Mouse (Mus musculus) MEL (cell line): Measurements from ENCODE around the gene Ndufb10.

Experiments
- CHD1 ChIP-seq: IDR thresholded peaks from 2 replicates; pipeline ENCODE4 v1.6.1; 2012; ENCODE audit warnings: low read depth, mild to moderate bottlenecking, inconsistent platforms, low read length, improper control_type of control experiment
- CTCF ChIP-seq, 3 experiments: IDR thresholded peaks in 2 of 3; conservative IDR thresholded peaks in 1 of 3; 2 replicates each; pipeline ENCODE4 v1.5.1; 2011 to 2012; ENCODE audit warnings: low read length in 3 of 3, low read depth in 2 of 3, mild to moderate bottlenecking in 2 of 3, improper control_type of control experiment in 1 of 3, inconsistent platforms in 1 of 3, mixed read lengths in 1 of 3, moderate library complexity in 1 of 3; ENCODE audit not compliant: control insufficient read depth in 1 of 3, insufficient read depth in 1 of 3, poor library complexity in 1 of 3, severe bottlenecking in 1 of 3
- EP300 ChIP-seq, 2 experiments: IDR thresholded peaks; 2 replicates each; pipeline ENCODE4 v1.6.1; 2011; ENCODE audit warnings: improper control_type of control experiment in 2 of 2, low read length in 2 of 2, low read depth in 1 of 2, mild to moderate bottlenecking in 1 of 2
- GATA1 ChIP-seq: IDR thresholded peaks from 2 replicates; pipeline ENCODE4 v1.6.1; 2011; ENCODE audit warnings: low read depth, low read length, improper control_type of control experiment
- MEF2A ChIP-seq: IDR thresholded peaks from 2 replicates; pipeline ENCODE4 v1.6.1; 2014; ENCODE audit warnings: low read depth, mild to moderate bottlenecking, inconsistent platforms, low read length, improper control_type of control experiment; ENCODE audit not compliant: poor library complexity, insufficient replicate concordance, severe bottlenecking; ENCODE audit errors: extremely low read depth
- MYB ChIP-seq: IDR thresholded peaks from 2 replicates; pipeline ENCODE4 v1.6.1; 2011; ENCODE audit warnings: mild to moderate bottlenecking, low read depth, low read length, improper control_type of control experiment
- MYC ChIP-seq: IDR thresholded peaks from 2 replicates; pipeline ENCODE4 v1.6.1; 2011; ENCODE audit warnings: low read depth, mild to moderate bottlenecking, low read length, improper control_type of control experiment, moderate library complexity
- POLR2A ChIP-seq, 2 experiments: IDR thresholded peaks; 2 replicates each; pipeline ENCODE4 v1.6.1; 2011 to 2012; ENCODE audit warnings: low read length in 2 of 2, mild to moderate bottlenecking in 2 of 2, control low read depth in 1 of 2, improper control_type of control experiment in 1 of 2, low read depth in 1 of 2, moderate library complexity in 1 of 2; ENCODE audit not compliant: control insufficient read depth in 1 of 2, insufficient read depth in 1 of 2, poor library complexity in 1 of 2
- TCF12 ChIP-seq: IDR thresholded peaks from 2 replicates; pipeline ENCODE4 v1.6.1; 2014; ENCODE audit warnings: low read depth, mild to moderate bottlenecking, inconsistent platforms, low read length, improper control_type of control experiment, moderate library complexity

- TF ChIP-seq TCF12 (no peak), CHD1 (no peak), MYB (no peak), EP300 (IDR thresholded peaks at IDR 0.05; ENCODE audit: low read depth in 1 of 2, low read length in 2 of 2) (no peak), CTCF (IDR thresholded peaks at IDR 0.05 in 2 of 3, conservative IDR thresholded peaks at IDR 0.05 in 1 of 3; ENCODE audit: control insufficient read depth in 1 of 3, insufficient read depth in 1 of 3, low read depth in 2 of 3, low read length in 3 of 3, poor library complexity in 1 of 3, severe bottlenecking in 1 of 3) (no peak), MYC (no peak), GATA1 (no peak), MEF2A (no peak), POLR2A (IDR thresholded peaks at IDR 0.05; ENCODE audit: control insufficient read depth in 1 of 2, insufficient read depth in 1 of 2, low read depth in 1 of 2, low read length in 2 of 2, poor library complexity in 1 of 2) (no peak)
These were observed 22.7 kb upstream of the Ndufb10 start for GRCm38 (mm10) chr17:24746986-24747385.
